Mouse (Mus musculus): ENCODE measurements at regions not wholly inside any gene's neighbourhood (a gene's known extent, or its start where the extent isn't known, plus 50 kb on each side); places are given as distances from the start of the nearest gene placed in this dataset.

GRCm38 (mm10) chr2:95232135-95232772 is 794.3 kb upstream of the Api5 start:
- peak; percentile 75 to 80 for DNase-seq

GRCm38 (mm10) chr2:95231739-95232134 is 793.8 kb upstream of the Api5 start:
- no peak for DNase-seq

GRCm38 (mm10) chr2:95229386-95229785 is 791.5 kb upstream of the Api5 start:
- DNase-seq: no peak

- DNase-seq: peak in 1 of 2 experiments; percentile 2
Measured at GRCm38 (mm10) chr2:95210216-95210941, 772.4 kb upstream of the Api5 start.
